Mouse (Mus musculus): ENCODE results near the gene Gpr19.

Gpr19 gene

DNA sequence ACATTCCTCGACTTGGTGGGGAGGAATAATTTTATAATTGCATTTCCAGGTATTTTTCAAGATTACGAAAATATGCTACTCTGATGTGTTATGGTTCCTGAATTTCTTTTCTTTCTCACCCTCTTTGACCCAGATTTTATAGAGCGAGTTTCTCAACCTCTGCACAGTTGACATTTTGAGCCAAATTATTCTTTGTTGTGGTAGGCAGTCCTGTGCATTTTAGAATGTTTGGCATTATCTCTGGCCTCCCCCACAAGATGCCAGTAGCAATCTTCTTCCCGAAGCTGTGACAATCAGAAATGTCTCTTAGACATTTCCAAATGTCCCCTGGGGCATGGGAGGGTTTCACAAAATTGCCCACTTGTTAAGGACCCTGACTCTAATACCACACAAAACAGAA lies 25.3 kb upstream of the Gpr19 start:
- no peak for DNase-seq (ENCODE audit: low spot score in 2 of 2)

DNA sequence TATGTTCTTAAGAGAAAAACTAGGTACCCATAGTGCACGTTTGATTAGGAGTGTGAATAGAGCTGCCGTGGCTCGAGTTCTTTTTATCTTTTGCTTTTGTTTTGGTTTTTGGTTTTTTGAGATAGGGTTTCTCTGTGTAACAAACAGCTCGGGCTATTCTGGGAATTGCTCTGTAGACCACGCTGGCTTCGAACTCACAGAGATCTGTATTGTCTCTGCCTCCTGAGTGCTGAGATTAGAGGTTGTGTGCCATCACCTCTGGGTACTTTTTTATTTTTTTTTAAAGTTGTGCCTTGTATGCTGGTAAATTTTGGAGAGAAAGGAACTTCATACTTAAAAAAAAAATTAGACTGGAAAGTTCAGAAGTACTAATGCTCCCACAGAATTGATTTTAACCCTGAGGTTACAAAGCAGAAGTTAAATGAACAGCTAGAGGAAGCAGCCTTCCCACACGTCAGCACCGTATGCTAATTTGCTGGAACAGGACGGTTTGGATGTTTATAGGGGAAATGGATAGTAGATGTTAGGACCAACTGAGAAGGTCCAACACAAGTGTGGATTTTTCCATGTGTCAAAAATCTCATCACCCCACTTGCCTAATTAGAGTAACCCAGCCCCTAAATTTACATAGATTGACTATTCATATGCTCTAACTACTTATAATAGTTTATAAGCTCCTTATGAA lies 24.3 kb upstream of the Gpr19 start:
- DNase-seq (ENCODE audit: low spot score in 2 of 2), result no peak

DNA sequence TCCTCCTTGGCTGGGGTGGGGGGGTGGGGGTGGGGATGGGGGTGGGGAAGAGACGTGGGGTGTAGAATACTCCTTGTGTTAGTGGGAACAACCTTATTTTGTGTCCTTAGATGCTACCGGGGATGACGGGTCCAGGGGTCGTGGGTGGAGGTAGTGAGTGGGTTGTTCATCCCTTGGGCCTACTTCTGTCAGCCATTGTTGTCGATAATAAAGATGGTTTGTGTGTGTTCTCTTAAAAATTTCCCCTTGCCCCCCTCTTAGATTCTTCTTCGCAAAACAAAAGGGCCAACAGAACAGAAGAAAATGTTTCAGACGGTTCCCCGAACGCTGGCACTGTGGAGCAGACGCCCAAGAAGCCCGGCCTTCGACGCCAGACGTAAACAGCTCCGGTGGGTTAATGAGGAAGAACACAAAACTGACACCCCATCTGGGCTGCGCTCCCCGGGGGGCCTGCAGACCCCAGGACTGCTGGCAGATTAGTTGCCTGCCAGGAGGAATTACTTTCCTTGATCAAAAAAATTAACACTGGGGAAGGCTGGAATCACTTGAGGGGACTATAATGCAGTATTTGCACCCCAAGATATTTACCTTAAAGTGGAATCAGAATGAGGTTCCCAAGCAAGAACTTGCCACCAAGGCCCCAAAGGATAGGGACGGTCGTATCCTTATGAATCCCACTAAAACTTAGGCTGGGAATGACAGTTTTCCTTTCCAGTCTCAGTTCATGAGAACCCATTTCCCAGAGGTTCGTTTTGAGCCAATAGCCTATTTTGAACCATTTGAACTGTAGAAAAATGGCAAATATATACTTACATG lies 23.5 kb upstream of the Gpr19 start:
- no peak for DNase-seq (ENCODE audit: low spot score in 2 of 2)

DNA sequence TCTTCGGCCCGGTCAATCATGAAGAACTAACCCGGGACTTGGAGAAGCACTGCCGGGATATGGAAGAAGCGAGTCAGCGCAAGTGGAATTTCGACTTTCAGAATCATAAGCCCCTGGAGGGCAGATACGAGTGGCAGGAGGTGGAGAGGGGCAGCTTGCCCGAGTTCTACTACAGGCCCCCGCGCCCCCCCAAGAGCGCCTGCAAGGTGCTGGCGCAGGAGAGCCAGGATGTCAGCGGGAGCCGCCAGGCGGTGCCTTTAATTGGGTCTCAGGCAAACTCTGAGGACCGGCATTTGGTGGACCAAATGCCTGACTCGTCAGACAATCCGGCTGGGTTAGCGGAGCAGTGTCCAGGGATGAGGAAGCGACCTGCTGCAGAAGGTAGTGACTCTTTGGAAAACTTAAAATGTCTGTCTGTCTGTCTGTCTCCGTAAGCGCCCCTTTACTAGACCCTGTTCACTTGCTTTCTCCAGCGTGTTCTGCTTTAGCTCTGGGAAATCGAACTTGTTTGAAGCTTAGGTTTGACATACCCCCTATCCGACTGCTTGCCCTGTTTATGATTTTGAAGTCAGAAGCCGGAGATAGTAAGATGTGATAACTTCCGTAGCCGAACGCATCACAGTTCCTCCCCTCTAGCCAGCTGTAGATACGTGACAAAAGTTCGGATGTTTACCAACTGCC lies 22.8 kb upstream of the Gpr19 start:
- peak; percentile 33 to 51 for DNase-seq (ENCODE audit: low spot score in 2 of 2)

DNA sequence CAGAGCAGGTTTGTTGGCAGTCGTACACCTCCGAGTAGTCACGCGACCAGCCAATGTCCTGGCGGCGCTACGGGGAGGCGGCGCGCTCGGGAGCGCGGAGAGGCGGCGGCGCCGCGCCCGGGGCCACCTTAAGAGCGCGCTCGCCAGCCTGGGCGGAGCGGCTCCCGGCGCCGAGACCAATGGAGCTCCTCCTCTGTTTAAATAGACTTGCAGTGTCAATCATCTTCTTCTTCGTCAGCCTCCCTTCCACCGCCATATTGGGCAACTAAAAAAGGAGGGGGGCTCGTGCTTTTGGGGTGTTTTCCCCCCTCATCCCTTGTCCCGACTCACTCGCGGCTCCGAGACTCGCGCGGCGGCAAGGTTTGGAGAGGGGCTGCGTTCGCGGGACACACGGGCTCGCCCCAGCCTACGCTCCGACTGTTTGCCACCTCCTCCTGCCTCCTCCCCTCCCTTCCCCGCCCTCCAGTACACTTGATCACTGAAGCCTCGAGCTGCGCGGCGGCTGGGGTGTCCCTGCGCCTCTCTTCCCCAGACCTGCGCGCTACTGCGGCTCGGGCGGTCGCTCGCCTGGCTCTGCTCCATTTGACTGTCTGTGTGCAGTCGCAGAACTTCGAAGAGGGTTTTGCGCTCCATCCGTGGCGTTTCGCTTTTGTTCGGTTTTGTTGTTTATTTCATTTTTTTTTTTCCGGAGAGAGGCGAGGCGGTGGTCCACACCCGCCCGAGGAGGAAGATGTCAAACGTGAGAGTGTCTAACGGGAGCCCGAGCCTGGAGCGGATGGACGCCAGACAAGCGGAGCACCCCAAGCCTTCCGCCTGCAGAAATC lies 22.0 kb upstream of the Gpr19 start, which contains the start of gene Cdkn1b:
Gene Cdkn1b (plus strand): TSS at position 212 of the 824 bp plus-strand sequence.
- peak; percentile 87 to 92 for DNase-seq (ENCODE audit: low spot score in 2 of 2)

DNA sequence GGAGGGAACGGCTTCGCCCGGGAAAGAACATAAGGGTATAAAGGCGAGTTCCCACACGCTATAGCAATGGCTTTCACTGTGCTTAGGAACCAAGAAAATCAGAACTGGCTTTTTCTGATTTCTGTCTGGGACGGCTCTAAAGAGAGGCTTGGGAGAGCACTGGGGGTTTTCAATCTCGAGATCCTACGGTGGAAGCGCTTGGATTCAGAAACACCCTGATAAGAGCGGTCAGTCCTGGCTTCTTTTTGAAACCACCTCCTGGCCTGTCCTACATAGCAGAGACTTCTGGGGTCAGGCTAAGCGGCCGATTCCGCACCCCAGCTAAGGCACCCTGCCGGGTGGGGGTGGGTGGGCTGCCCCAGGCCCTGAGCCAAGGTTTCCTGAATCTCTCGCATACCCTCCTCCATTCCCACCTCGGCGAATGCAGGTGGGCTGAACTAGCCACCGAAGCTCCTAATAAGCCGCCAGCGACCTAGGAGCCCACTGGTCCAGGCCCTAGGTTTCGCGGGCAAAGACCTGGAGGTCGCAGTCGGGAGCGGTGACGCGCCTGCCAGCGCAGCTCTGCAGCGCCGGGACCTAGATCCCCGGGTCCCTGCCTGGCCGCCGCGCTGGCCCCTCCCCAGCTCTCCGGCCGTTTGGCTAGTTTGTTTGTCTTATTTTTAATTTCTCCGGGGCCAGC lies 21.3 kb upstream of the Gpr19 start:
- peak; percentile 20 to 43 for DNase-seq (ENCODE audit: low spot score in 2 of 2)

DNA sequence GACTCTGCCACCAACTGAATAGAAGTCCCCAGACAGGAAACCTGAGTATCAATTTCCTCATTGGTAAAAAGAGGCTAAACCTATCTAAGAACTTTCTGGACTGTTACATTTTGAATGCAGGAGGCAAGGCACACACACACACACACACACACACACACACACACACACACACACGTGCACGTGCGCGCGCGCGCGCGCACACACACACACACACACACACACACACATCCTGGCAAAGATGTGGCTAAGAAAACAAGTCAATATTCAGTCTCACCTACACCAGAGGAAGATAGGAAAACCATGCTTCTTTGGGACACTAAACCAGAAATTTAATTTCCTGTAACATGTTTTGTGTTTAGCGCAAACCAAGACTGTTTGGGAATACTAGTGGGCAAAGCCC lies 20.4 kb upstream of the Gpr19 start:
- no peak for DNase-seq (ENCODE audit: low spot score in 2 of 2)

DNA sequence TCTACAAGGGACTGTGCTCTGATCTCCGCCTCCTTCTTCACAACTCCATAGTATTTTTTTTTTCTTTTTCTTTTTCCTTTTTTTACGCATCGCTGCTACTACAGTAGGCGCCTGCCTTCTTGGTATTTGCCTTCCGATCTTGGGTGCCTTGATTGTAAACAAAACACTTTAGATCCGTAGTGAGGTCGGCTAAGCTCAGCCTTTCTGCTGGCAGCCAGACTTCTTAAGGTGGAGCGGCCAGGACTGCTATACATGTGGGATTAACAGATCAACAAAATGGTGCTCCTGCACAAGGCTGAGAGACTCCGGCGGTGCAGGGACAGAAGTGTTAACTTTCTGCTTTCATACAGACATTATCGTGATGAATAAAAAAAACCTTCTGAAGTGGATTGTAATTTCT lies 18.7 kb upstream of the Gpr19 start:
- peak; percentile 44 to 71 for DNase-seq (ENCODE audit: low spot score in 2 of 2)

DNA sequence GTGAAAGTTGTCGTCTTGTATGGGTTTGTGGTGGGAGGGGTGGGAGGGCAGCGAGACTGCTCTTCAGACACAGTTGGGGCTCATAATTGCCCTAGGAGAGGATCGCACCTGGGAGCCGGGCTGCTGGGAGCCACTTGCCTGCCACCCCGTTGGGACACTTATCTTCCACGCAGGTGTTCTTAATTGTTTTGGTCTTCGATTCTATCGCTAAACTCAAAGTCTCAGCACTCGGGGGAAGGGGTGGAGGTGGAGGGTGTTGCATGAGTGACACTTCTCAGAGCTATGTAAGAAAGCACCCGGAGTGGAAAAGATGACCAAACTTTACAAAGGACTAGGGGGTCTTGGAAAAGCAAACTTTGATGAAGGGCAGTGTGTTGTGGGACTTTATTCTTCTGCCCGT lies 18.3 kb upstream of the Gpr19 start:
- no peak for DNase-seq (ENCODE audit: low spot score in 2 of 2)

DNA sequence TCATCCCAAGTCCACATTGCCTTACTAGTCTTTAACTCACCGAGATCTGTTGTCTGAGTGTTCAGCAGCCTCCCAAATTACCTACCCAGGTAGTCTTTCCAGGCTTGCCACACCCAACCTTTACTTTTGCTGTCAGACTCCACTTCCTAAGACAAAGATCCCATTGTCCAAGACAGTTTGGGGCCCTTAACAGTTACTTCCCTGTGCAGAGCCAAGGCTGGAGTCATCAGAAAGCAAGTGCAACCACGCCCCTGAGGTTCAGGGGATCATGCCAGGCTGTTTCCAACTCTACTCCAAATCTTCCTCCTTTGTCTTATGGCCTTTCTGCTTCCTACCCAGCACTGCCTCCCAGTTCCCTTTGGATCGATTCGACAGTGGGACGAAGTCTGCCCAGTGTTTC lies 16.1 kb upstream of the Gpr19 start:
- DNase-seq (ENCODE audit: low spot score in 2 of 2), result no peak

DNA sequence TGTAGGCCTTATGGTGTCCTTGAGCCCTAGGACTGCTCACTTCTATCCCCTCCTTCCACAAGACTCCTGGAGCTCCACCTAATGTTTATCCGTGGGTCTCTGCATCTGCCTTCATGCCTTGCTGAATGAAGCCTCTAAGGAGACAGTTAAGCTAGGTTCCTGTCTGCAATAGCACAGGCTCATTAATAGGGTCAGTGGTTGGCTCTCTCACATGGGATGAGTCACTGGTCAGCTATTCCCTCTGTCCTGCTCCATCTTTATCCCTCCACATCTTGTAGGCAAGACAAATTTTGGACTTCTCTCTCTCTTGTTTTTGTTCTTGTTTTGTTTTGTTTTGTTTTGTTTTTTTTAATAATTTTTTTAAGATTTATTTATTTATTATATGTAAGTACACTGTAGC lies 7.4 kb upstream of the Gpr19 start:
- DNase-seq (ENCODE audit: low spot score in 2 of 2), result no peak

DNA sequence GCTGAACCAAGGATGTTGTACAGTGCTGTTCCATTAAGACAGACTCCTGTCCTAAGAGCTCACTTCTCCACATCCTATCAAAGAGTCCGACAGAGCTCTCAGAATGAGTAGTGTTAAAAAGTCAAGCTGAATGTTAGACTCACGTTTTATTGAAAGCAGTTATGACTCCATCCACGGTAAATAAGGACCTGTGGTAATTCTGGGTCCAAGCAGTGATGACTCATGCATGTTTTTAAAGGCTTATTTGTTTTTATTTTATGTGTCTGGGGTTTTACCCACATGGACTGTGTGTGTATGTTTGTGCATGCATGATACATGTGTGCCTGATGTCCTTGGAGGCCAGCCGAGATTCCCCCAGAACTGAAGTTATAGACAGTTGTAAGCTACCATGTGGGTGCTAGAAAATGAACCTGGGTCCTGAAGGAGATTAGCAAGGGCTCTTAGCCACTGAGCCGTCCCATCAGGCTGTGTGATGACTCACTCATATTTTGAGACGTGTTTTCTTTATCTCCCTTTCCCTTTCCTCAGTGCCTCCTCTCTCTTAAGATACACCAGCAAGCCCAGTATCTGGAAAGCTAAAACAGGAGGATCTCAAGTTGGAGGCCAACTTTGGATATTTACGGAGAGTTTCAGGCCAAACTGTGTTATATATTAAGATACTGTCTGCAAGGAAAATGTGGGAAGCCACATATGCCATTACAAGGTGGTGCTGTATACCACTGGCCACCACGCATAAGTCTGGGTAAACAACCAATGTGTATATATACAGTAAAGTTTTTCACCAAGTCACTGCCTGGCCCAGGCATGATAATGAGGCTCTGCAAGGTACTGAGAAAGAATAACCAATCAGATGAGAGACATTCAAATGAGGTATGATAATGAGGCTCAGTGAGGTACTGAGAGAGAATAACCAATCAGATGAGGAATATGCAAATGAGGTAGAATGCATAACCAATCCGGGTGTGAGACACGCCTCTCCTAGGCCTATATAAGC lies 5.8 kb upstream of the Gpr19 start:
- DNase-seq (ENCODE audit: low spot score in 2 of 2), result no peak

DNA sequence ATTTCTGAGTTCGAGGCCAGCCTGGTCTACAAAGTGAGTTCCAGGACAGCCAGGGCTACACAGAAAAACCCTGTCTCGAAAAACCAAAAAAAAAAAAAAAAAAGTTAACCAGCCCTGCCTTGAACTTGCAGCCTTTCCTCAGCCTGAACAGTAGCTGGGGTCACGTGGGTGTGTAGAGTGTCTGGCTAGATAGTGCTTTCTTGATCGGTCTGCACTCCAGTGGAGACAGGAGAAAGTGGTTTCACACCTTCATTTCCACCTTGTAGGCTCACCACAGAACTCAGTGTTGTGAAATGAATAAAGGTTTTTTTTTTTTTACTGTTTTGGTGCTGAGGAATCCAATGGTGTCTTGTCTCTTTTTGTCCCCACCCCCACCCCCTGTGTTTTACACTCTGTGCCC lies 5.0 kb upstream of the Gpr19 start:
- DNase-seq (ENCODE audit: low spot score in 2 of 2), result no peak

DNA sequence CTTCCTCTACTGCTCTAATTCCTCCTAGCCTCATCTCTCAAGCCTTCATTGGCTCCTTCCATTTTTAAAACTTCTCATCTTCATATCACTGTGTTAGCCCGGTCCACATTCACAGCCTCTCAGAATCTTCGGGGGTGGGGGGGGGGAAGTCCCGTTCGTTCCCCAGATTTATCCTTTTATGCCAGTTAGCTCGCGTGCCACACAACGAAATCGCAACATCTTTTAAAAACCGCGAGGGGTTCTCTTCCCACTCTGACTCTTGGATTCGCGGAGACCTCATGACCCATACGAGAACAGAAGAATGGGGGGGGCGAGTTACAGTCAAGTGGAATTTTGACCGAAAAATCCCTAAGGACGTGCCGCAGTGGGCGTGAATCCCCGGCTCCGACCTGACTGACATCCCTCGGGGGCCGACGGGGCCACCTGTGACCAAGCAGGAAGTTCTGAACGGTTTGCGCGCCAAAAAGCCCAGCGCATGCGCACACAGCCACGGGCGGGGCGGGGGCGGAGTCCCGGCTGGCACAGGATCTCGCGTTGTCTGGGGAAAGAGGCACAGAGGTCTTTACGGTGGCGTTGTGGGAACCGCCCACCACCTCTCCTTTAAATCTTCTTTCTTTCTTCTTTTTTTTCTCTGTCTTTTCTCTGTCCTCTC lies 809 bp downstream of the Gpr19 start:
- peak; percentile 96 to 97 for DNase-seq (ENCODE audit: low spot score in 2 of 2)

DNA sequence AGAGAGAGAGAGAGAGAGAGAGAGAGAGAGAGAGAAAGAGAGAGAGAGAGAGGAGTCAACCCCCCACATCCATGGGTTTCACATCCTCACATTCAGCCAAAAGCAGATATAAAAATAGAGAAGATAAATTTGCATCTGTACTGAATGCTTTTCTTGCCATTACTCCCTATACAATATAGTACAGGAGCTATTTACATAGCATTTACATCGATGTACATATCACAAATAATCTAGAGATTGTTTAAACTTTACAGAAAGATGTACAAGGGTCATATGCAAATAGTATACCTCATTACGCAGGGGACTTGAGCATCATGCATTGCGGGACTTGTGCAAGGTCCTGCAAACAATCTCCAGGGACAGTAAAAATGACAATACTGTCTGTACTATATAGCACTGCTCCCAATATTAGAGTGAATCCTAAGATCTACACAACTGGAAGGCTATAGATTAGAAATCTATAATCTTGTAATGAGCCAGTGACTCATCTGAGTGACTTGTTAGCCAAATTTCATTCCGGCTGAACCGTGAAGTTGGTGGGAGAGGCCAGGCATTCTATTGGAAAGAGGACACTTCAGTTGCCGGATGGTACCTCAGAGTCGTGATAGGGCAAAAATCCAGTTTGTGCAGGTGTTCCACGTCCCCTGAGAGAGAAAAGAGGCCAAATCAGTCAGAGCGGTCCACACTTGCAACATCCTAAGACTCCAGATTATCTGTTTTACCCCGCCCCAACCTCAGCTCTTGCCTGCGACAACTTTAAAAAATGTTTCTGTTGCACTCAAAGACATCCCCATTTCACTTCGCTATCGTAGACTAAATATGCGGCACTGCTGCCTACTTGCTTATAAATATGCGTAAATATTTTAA lies 1.6 kb downstream of the Gpr19 start:
- DNase-seq (ENCODE audit: low spot score in 2 of 2), result no peak

DNA sequence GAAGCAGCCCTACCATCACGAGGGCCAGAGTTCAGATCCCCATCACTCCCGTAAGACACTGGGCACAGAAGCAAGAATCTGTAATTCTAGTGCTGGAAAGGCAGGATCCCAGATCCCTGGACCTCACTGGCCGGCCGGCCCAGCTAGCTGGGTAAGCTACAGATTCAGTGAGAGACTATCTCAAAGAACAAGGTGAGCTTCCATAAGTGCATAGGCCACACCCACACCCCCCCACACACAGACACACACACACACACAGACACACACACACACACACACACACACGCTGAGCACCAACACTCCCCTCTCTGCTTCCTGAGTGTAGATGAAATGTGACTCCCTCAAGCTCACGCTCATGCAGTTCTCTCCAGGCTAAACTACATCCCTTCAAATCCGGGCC lies 7.9 kb downstream of the Gpr19 start:
- DNase-seq (ENCODE audit: low spot score in 2 of 2), result no peak

DNA sequence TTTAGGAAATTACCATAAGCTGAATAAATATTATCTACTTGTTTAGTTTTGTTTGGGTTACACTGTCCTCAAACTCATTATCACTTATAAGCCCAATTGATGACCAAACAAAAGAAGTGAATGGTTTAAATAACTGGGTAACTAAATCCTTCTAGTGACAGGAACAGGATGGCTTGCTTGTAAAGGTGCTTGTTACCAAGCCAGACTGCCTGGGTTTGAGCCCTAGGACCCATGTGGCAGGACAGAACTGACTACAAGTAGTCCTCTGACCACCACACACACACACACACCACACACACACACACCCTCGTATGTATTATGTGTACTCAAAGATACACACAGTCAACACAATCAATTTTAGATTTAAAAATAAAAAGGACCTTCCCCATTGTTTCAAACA lies 8.6 kb downstream of the Gpr19 start:
- DNase-seq (ENCODE audit: low spot score in 2 of 2), result no peak

DNA sequence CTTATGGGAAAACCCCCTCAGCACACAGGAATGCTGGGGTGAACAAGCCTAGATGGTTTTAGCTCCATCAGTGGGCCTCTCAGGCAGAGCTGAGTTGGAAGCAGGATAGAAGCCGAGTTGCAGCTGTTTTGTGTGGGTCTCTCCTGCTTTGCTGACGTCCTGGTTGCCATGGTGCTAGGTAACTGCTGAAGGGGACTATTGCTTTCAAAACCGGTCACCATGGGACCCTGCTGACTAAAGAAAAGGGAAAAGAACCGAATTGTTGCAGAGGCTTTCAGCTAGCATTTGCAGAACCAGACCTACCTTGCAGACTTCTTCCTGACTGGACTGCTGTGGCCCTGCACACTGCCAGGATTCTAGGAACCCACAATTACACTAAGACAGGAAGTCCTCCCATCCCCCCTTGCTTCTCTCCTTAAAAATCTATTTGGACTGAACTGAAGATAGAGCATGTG lies 9.8 kb downstream of the Gpr19 start:
- DNase-seq (ENCODE audit: low spot score in 2 of 2), result no peak
